Mouse (Mus musculus) monocyte, adult 5-6 weeks (primary cell): ENCODE measurements around the gene Atp5d. TPM values are rescaled to one million over a fixed set of nuclear protein-coding genes. Genes with fewer than 3 reads are reported as not detected.

Experiments
- ATAC-seq: fragments of 153-309, 156-312 bp; replicated peaks from 2 replicates; pipeline ENCODE4 v1.8.0; 2017; ENCODE audit warnings: mild to moderate bottlenecking; ENCODE audit not compliant: low TSS enrichment, insufficient number of reproducible peaks, severe bottlenecking, poor library complexity, low FRiP score
- total RNA-seq: library from RNA; stranded (forward); fragments of 200-1000, 200-491, 200-594 nt; gene quantifications from 3 replicates; pipeline ENCODE4 v1.2.3, GENCODE M21; 2017

Gene Atp5d
- 26.1 to 49.8 TPM (median 29.5 TPM) in 3 replicates for total RNA-seq

DNA sequence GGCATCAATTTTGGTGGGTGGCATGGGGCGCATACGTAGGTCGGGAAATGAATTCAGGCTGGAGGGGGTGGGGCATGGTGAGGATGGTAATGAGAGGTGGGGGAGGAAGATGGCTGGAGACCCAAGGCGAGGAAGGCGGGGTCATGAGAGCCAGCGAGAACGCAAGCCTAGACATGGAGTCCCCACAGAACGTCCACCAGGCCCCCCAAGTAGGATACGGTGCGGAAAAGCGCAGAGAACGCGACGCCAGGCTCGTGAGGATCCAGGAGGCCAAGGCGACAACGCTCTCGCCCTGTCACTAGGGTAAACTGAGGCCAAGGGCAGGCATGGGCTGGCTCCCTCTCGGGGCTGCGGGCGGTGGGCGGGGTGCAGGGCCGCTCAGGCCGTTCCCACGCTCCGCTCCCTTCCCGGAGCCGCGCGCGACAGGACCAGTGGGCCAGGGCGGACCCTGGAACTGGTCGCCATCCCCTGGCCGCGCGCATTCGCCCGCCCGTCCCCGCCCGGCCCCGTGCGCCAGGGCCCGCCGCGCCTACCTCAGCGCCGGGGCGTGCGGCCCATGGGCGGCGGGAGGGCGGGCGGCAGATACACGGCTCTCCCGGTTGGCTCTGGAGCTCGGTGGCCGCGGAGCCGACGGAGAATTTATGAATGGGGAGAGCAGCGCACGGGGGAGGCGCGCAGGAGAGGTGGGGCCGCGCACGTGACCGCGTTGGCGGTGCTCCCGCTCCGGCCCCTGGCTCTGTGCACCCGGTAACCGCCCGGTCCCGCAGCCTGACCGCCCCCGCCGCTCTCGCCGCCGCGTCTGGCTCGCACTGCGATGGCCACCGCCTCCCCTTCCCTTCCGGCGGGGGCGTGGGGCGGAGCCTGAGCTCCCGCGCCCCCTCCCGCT, at the start of gene Atp5d:
TSS of gene Atp5d (plus strand) at position 80 of the 886 bp plus-strand sequence.
- no peak for ATAC-seq

DNA sequence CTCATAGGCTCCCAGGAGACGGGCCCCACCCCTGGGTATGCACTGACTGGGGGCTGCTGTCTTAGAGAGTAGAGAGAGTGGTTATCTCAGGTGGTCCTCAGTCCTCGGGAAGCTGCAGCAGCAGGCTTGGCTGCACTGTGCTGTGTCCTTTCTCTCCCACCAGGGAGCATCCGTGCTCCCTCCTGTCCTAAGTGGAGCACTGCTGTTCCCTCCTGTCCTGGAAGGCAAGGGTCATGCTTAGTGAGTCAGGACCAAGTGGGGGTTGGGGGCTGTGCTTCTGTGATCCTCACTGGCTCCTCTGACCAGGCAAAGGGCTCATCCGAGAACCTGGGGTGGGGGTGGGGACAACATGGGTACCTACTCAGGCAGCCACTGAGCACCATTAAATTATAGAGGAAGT, 49.3 kb upstream of the Atp5d start:
- ATAC-seq, result no peak

DNA sequence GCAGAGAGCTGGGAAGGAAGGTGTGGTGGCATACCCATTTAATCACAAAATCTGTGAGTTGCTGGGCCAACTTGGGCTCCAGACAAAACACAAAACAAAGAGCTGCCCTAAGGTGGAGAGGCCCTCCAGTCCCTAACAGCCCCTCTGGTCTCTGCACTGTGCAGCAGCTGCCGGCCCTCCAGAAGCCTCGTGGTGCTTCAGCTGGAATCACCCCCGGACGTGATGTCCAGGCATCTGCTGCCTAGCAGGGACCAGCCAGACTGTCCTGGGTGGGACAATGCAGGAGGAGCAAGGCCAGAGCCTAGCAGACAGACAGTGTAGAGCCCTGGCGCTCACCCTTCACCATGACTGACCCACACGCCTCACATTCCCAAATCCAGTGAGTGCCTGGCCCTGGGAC, 46.9 kb upstream of the Atp5d start:
- no peak for ATAC-seq

DNA sequence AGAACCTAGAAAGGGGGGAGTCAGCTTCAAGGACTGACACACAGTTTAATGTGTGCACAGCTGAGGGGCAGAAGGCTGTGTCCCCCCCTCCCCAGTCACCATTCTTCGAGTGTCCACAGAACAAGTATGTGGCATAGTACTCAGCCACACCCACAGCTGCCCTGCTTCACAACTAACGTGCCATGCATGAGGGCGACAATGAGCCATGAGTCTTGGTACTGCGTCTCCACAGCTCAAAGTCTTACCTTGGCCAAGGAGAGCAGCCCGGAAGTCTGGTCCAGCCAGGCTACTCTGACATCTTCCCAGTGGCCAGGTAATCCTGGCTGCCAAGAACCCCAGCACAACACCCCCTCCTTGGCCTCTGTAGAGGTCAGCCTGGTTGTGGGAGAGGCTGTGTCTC, 45.7 kb upstream of the Atp5d start:
- ATAC-seq, result no peak

DNA sequence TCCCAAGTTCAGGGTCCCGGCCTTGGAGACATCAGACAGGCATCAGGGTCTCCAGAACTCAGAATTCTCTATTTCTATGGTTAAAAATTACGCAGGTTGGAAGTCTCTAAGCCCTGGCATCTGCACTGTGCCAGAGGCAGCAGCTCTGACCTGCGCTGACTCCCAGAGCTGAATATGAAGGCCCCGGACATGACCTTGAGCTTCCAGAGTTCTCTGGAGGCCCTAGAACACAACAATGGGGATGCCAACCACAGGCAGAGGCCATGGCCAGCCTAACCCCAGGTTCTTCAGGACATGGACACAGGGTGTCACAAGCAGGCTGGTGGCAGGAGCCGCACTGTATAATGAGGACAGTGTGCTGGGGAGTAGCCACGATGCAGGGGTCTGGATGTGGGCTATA, 44.3 kb upstream of the Atp5d start:
- ATAC-seq, result no peak

DNA sequence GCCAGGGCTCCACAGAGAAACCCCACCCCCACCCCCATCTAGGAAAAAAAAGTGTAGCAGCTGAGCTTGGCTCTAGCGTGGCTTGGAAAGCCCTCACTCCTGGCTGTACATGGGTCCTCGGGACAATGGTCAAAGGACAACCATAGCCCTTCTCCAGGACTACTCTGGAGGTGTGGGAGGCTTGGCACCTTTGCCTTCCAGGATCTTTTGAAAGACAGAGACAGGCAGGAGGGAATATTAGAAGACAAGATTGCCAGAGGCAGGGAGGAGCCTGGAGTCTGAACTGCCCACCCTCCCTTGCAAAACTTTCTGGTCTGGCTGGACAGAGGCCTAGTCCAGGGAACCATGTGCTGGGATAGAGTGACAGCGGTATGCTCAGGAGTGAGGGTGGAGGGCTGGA, 43.7 kb upstream of the Atp5d start:
- ATAC-seq, result no peak

DNA sequence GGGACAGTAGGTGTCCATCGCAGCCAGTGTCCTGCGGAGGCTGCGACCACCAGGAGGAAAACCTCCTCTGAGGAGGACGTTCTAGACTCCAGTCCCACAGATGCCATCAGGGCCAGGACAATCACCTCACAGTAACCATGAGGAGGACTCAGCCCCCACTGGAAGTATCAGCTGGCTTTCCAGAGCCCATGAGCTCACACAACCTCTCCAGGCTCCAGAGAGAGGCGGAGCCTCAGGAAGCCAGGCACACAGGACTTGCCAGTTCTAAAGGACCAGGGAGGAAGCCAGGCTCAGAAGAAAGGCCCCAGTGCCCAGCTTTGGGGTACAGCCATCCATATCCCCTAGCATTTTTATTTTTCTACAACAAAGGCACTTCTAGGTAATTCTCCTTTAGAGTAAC, 42.9 kb upstream of the Atp5d start:
- no peak for ATAC-seq

DNA sequence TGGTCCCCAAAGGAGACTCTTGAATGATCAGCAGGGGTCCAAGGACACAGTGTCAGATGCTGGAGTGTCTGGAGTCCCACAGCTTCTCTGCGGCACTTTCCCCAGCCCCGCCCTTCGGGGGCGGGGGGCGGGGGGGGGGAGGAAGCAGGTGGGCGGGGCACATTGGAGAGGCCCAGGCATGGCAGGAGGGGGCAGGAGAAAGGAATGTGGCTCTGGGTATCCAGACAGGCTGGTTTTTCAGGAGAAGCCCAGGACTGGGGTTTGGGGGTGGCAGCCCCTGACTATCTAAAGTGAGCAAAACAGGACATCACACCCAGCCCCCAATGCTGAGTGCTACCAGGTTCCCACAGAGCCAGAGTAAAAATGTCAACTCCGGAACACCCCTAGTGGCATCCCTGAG, 41.2 kb upstream of the Atp5d start:
- ATAC-seq, result no peak

DNA sequence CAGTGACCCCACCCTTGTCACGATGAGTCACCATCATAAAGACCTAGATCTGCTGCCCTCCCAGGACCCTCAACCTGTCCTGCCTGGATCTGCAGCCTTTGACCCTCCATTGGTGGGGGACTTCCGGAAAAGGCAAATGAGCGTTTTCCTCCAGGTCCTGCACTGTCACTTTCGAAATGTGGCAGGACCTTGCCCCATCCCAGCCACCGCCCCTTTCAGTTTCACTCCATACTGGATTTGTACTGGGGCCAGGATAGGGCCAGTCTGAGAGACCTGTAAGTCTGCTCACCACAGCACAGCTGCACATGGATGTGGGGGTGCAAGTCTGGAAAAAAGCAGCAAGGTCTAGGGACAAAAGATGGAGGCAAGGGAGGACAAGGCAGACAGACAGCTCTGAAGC, 39.8 kb upstream of the Atp5d start:
- peak; percentile 52 for ATAC-seq

DNA sequence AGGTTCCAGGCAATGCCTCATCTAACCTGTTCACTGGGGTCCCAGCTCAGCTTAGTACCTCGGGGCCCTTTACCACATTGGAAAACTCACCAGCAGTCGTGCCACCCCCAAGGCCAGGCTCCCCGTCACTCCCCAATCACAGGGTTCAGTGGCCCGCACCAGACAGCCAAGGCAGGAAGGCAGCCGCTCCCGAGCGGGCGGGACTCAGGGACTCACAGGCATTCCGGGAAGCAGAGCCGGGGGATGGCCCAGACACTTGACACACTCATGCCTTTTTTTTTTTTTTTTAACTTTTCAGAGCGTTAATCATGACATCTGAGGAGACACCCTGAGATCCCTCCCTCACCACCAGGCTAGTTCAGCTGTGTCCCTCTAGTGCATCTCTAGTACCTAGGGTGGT, 37.5 kb upstream of the Atp5d start:
- no peak for ATAC-seq

DNA sequence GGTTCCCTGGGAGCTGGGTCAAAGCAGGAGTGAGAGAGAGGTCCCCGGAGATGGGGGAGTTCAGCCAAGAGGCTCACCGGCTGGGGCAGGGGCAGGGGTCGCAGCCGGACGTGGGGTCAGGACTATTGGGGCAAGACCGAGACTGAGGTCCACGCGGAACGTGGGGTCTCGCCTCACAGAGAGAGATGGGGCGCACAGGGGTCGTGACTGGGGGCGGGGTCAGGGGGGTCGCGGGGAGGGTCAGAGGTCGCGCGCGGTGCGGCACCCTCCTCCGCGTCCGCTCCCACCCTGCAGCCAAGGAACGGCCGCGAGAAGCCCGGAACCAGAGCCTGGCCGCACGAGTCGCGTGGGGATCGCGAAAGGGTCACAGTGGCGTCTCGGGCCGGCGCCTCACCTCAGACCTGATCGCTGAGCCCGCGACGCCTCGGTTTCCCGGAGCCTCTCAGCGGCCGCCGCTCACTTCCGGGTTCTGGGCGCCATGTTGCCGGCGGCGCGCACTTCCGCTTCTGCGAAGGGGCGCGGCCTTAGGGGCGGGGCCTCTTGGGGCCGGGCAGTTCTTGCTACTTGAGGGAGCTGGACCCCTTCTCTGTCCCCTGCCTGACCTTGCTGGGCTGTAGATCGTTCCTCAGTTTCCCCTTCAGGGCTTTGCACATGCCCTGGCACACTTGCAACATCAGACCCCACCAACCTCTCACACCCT, 36.1 kb upstream of the Atp5d start:
- ATAC-seq, result peak; percentile 52

DNA sequence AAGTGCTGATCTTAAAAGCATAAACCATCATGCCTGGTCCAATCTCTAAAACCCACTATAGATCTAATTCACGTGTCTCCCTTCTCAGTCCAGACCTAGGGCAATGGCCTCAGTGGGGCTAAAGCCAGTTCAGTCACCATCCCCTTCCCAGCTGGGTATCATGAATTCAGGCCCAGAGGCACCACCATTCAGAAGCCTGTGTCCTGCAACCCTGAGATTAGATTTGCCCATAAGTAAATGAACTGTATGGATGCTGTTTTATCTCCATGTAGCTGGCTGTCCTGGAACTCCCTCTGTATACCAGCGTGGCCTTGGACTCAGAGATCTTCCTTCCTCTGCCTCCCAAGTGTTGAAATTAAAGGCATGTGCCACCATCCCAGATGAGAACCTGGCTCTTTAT, 35.4 kb upstream of the Atp5d start:
- ATAC-seq, result no peak

DNA sequence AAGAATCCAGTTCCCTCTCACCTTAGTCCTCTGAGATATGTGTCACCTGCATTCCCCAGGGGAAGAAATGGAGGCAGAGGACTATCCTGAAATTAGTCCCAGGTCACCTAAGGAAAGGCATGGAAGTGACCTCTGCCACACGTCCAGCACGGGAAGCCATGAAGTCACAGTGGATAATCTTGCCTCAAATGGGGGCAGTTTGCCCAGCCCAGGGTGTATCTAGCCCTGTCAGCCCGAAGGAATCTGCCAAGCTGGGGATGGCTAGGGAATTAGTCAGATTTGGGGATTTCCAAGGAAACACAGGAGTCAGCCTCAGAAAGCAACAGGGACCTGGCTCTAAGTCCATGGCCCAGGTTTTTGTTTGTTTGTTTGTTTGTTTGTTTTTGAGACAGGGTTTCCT, 34.3 kb upstream of the Atp5d start:
- no peak for ATAC-seq

DNA sequence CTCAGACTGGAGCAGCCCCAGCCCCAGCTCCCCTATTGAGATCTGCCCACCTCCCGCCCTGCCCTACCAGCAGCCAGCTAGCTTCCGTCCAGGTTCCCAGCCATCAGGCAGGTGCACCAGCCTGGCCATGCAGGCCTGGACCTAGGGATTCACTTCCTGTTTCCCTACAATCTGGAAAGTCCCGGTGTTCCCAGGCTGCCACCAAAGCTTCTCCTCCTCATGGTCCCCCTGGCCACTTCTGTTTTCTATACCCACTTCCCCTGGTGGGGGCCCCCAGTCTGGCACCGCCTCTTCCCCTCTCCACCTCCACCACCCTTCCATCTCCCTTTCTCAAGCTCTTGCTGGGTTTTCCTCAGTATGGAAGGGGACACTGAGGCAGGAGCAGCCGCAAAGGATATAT, 33.0 kb upstream of the Atp5d start, which contains the start of gene Sbno2:
TSS of gene Sbno2 (minus strand) at position 112 of the 400 bp plus-strand sequence.
- ATAC-seq, result peak; percentile 84

DNA sequence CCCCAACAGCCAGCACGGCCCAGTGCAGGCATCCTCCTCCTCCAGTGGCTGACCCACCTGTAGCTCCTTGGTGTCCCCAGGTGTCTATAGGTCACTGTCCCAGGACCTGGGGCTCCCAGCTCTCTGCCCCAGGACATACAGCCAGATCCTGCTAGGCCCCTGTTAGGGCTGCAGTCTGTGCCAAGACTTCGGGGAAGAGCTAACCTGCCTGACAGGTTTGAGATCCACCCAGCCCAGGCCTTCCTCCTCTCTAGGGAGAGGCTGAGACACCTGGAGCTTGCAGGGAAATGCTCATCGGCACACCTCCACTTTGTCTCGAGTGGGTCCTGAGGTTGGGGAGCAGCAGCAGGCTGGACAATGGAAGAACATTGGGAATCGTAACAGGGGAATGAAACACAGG, 32.5 kb upstream of the Atp5d start:
- no peak for ATAC-seq

DNA sequence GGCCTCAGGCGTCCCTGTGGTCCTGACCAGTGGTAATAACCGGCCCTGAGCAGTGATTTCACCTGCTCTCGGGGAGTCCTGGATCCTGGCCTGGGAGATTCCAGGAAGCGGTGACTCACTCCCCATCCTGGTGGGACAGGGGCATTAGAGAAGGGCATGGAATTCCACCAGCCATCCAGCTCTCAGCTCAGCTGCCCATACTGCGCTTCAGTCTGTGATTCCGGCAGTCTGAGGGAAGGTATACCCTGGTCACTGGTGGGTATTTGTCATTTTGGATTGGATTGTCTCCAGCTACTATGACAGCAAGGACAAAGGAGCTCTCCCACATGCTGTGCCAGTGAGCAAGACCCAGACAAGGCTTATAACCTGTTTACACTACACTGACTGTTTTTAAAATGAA, 30.8 kb upstream of the Atp5d start:
- no peak for ATAC-seq

DNA sequence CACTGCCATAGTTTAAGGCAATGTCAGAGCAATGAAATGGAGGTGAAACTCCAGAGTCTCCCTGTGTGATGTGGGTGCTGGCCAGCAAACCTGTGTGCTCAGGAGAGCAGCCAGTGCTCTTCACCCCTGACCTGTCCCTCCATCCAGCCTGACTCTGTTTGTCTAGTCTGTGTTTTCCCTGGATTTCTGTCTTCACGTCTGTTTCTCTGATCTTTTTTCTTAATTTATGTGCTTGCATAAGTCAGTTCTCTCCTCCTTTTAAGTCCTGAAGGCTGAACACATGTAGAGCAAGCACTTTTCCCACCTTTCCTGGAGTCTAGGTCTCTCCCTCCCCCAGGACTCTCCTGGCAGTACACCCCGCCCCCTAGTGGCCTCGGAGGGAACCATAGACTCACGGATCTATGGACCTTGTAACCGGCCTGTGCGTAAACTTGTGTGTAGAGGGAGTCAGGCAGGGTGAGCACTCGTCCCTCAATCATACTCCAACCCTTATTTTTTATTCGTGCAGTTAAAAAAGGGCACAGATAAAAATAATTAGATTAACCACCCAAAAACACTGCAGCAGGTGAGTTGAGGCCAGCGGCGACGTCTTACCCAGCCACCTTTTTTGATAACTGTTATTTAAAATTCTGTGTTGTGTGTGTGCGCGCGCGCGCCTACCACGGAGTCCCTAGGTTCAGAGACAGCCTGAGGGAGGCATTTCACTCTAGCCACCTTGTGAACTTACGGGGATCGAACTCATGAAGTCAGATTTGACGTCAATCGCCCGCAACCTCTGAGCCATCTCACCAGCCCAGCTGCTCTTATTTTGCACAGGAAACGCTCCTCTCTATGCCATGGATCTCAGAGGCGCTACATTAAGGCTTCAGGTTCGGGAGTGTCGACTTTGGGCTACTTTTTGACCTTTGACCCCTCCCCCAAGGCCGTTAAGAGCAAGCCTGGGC, 23.8 kb upstream of the Atp5d start:
- ATAC-seq, result peak; percentile 49

DNA sequence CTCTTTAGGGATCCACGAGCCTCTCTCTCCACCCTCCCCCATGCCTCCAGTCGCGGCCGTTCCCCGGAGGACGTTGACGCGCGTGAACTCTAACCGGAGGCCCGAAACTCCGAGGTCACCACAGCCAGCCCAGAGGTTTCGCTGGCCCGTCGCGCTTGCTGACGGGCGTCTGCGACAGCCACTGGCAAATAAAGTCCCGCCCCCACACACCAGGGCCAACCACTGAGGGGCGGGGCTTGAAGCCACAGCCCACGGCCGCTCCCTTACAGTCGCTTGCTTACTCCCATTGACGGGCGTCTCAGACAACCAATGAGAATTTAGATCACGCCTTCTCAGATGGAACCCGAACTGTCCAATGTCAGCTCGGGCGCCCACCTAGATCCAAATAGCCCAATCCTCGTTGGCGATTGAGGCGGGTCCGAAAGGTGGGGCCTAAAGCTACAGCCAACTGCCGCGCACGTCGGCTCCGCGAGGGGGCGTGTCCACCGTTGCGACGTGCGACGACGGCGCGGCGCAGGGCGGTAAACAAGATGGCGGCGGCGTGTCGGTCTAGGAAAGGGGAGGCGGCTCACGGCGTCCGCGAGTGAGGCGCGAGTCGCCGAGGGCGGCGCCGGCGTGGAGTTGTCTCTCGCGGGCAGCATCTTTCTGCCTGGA, 23.0 kb upstream of the Atp5d start, which contains the start of gene Stk11:
TSS of gene Stk11 (plus strand) at position 514 of the 654 bp plus-strand sequence.
- peak; percentile 84 for ATAC-seq
